Mouse (Mus musculus): ENCODE results near the gene Prkce. TPM values are rescaled to one million over a fixed set of nuclear protein-coding genes. Genes with fewer than 3 reads are reported as not detected.

Prkce gene
- total and polyA plus RNA-seq, 2 experiments from 2014 or later: 8.1 to 12.6 TPM

- TF ChIP-seq CTCF (IDR thresholded peaks at IDR 0.05; ENCODE audit: low read depth): no peak
- TF ChIP-seq EP300 (IDR thresholded peaks at IDR 0.05; ENCODE audit: low read depth): no peak
- Histone ChIP-seq H3K27me3 (ENCODE audit: control insufficient read depth, insufficient read depth, low read length) (no peaks in the 10 kb centered on the region), H3K4me3 (ENCODE audit: low read depth, low read length) (no peak overlapping the region), H3K36me3 (replicated peaks; ENCODE audit: control insufficient read depth, insufficient read depth, low read length) (no peaks in the 10 kb centered on the region), H3K9me3 (replicated peaks; ENCODE audit: control insufficient read depth, low read length) (no peaks in the 10 kb centered on the region), H3K27ac (ENCODE audit: low read depth) (0 out of 2 replicates have a peak overlapping the region, but pooled peaks have one; percentile 21), H3K4me1 (ENCODE audit: control insufficient read depth, insufficient read depth) (peaks cover 49% of the 10 kb centered on the region), H3K9ac (replicated peaks; ENCODE audit: low read depth, low read length) (no peak overlapping the region), H3K4me2 (ENCODE audit: low read depth, low read length) (no peak overlapping the region)
- 5% methylated on average over 4 of the region's 4 CpGs for WGBS
- ATAC-seq (ENCODE audit: insufficient read depth, low read depth) (peak; percentile 75), DNase-seq (ENCODE audit: low spot score) (peak; percentile 49)
Observed at GRCm38 (mm10) chr17:86271277-86271676, 103.7 kb downstream of the Prkce start.

GRCm38 (mm10) chr17:86272961-86273360, 105.4 kb downstream of the Prkce start:
- ATAC-seq (ENCODE audit: insufficient read depth, low read depth) (no peak), DNase-seq (ENCODE audit: low spot score) (no peak)
- TF ChIP-seq CTCF (IDR thresholded peaks at IDR 0.05; ENCODE audit: low read depth): no peak
- no peaks in the 10 kb centered on the region for H3K36me3 ChIP-seq (replicated peaks; ENCODE audit: control insufficient read depth, insufficient read depth, low read length)
- no peak overlapping the region for H3K9ac ChIP-seq (replicated peaks; ENCODE audit: low read depth, low read length)
- H3K27ac ChIP-seq (ENCODE audit: low read depth): no peak overlapping the region
- no peaks in the 10 kb centered on the region for H3K27me3 ChIP-seq (ENCODE audit: control insufficient read depth, insufficient read depth, low read length)
- peaks cover 38% of the 10 kb centered on the region for H3K4me1 ChIP-seq (ENCODE audit: control insufficient read depth, insufficient read depth)
- no peak overlapping the region for H3K4me3 ChIP-seq (ENCODE audit: low read depth, low read length)
- no peak overlapping the region for H3K4me2 ChIP-seq (ENCODE audit: low read depth, low read length)
- 49% methylated on average over 6 of the region's 6 CpGs for WGBS
- H3K9me3 ChIP-seq (replicated peaks; ENCODE audit: control insufficient read depth, low read length): no peaks in the 10 kb centered on the region

GRCm38 (mm10) chr17:86273566-86274349, 106.2 kb downstream of the Prkce start:
- Histone ChIP-seq H3K27me3 (ENCODE audit: control insufficient read depth, insufficient read depth, low read length) (no peaks in the 10 kb centered on the region), H3K4me3 (ENCODE audit: low read depth, low read length) (no peak overlapping the region), H3K36me3 (replicated peaks; ENCODE audit: control insufficient read depth, insufficient read depth, low read length) (no peaks in the 10 kb centered on the region), H3K4me1 (ENCODE audit: control insufficient read depth, insufficient read depth) (peaks cover 38% of the 10 kb centered on the region), H3K9me3 (replicated peaks; ENCODE audit: control insufficient read depth, low read length) (no peaks in the 10 kb centered on the region), H3K9ac (replicated peaks; ENCODE audit: low read depth, low read length) (no peak overlapping the region), H3K27ac (ENCODE audit: low read depth) (no peak overlapping the region), H3K4me2 (ENCODE audit: low read depth, low read length) (no peak overlapping the region)
- 71% methylated on average over 9 of the region's 9 CpGs for WGBS
- 0 out of 2 replicates have a peak, but pooled peaks have one; percentile 19 for ATAC-seq (ENCODE audit: insufficient read depth, low read depth)
- TF ChIP-seq EP300 (IDR thresholded peaks at IDR 0.05; ENCODE audit: low read depth) (no peak), CTCF (IDR thresholded peaks at IDR 0.05; ENCODE audit: low read depth) (no peak)
- no peak for DNase-seq (ENCODE audit: low spot score)

- no peak overlapping the region for H3K4me2 ChIP-seq (ENCODE audit: low read depth, low read length)
- no peaks in the 10 kb centered on the region for H3K36me3 ChIP-seq (replicated peaks; ENCODE audit: control insufficient read depth, insufficient read depth, low read length)
- no peaks in the 10 kb centered on the region for H3K9me3 ChIP-seq (replicated peaks; ENCODE audit: control insufficient read depth, low read length)
- no peak overlapping the region for H3K4me3 ChIP-seq (ENCODE audit: low read depth, low read length)
- 65% methylated on average over 7 of the region's 7 CpGs for WGBS
- DNase-seq (ENCODE audit: low spot score) (no peak), ATAC-seq (ENCODE audit: insufficient read depth, low read depth) (no peak)
- H3K27me3 ChIP-seq (ENCODE audit: control insufficient read depth, insufficient read depth, low read length): no peaks in the 10 kb centered on the region
- no peak overlapping the region for H3K27ac ChIP-seq (ENCODE audit: low read depth)
- TF ChIP-seq EP300 (IDR thresholded peaks at IDR 0.05; ENCODE audit: low read depth) (no peak), CTCF (IDR thresholded peaks at IDR 0.05; ENCODE audit: low read depth) (no peak)
- H3K4me1 ChIP-seq (ENCODE audit: control insufficient read depth, insufficient read depth): peaks cover 38% of the 10 kb centered on the region
- H3K9ac ChIP-seq (replicated peaks; ENCODE audit: low read depth, low read length): no peak overlapping the region
Observed at GRCm38 (mm10) chr17:86274350-86274744, 106.8 kb downstream of the Prkce start.

GRCm38 (mm10) chr17:86276381-86276780, 108.8 kb downstream of the Prkce start:
- WGBS: 88% methylated on average over 4 of the region's 4 CpGs
- H3K4me1 ChIP-seq (ENCODE audit: control insufficient read depth, insufficient read depth): peaks cover 39% of the 10 kb centered on the region

More at GRCm38 (mm10) chr17:86276381-86276780, 108.8 kb downstream of the Prkce start:
- Histone ChIP-seq H3K9me3 (replicated peaks; ENCODE audit: control insufficient read depth, low read length) (no peaks in the 10 kb centered on the region), H3K9ac (replicated peaks; ENCODE audit: low read depth, low read length) (no peak overlapping the region), H3K36me3 (replicated peaks; ENCODE audit: control insufficient read depth, insufficient read depth, low read length) (no peaks in the 10 kb centered on the region), H3K27me3 (ENCODE audit: control insufficient read depth, insufficient read depth, low read length) (no peaks in the 10 kb centered on the region), H3K4me2 (ENCODE audit: low read depth, low read length) (no peak overlapping the region), H3K27ac (ENCODE audit: low read depth) (no peak overlapping the region), H3K4me3 (ENCODE audit: low read depth, low read length) (no peak overlapping the region)
- ATAC-seq (ENCODE audit: insufficient read depth, low read depth) (no peak), DNase-seq (ENCODE audit: low spot score) (no peak)
- no peak for TF ChIP-seq EP300 (IDR thresholded peaks at IDR 0.05; ENCODE audit: low read depth)
- TF ChIP-seq CTCF (IDR thresholded peaks at IDR 0.05; ENCODE audit: low read depth): no peak
